Mouse (Mus musculus) stomach, adult 2 months (tissue): ENCODE measurements around the gene Slc26a11. TPM values are rescaled to one million over a fixed set of nuclear protein-coding genes. Genes with fewer than 3 reads are reported as not detected.

Experiments used
- polyA plus RNA-seq: library from polyadenylated mRNA; depleted of rRNA; stranded (reverse); fragments of >200 nt; gene quantifications from 2 replicates; pipeline ENCODE4 v1.2.3, GENCODE M21; 2012; rRNA removed

Slc26a11 gene
- polyA plus RNA-seq = 8.5 and 9.5 TPM in 2 replicates

DNA sequence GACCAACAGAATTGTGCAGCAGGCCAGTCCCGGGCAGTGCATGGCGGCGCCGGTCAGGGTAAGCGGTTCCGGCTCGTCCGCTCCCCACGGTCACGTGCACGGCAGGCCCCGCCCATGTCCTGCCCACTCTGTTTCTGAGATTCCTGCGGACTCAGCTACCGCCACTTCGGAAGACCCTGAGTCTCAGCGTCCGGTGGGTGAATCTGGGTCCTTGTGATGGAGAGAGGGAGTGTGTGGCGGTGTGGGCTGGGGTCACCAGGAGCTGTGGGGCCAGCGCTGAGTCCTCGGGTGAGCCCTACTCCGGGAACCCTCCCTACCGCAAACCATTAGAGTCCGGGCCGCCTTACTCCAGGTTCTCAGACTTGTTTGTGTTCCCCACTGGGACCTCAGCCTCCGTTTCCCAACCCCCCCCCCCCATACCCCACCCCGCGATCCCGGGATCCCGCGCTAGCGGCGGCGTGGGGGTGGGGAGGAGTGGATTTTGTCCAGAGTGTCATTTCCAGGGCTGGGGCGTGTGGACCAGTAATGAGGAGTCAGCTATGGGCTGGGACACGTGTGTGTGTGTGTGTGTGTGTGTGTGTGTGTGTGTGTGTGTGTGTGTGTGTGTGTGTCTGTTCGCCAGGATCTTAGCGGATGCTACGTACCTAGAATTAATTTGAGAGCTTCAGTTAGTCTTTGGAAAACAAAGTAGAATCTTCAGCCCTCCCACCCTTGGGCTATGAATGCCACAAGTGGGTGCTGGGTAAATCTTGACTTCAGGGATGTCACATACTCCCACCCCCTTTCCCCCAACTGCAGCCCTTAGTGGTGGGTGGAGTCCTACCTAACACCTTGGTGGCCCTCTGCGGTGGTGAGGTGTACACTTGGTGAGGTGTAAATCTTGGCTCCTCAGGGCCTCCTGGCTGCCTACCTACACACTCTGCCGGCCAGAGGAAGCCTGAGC, at the start of gene Slc26a11, which contains the start of gene Sgsh:
TSS of gene Slc26a11 (plus strand) at position 115 of the 943 bp plus-strand sequence.
TSS of gene Sgsh (minus strand) at position 94 of the 943 bp plus-strand sequence.

GRCm38 (mm10) chr11:119307658-119307867, 47.8 kb upstream of the Slc26a11 start, which contains the start of gene Card14:
Gene Card14 (plus strand): TSS chr11:119307768.

GRCm38 (mm10) chr11:119392800-119393482, 37.6 kb downstream of the Slc26a11 start, which contains the start of gene Rnf213:
Gene Rnf213 (plus strand): TSS chr11:119393100.

Other genes with a start within 250 kb of the Slc26a11 start
- 3.9 and 4.4 TPM in 2 replicates for gene Tbc1d16, start 127.1 kb upstream of the Slc26a11 start, polyA plus RNA-seq
- 0.10 and 0.18 TPM in 2 replicates for gene Ccdc40, start 127.0 kb upstream of the Slc26a11 start, polyA plus RNA-seq
- 59.8 and 68.5 TPM in 2 replicates for gene Gaa, start 87.7 kb upstream of the Slc26a11 start, polyA plus RNA-seq
- 19.2 and 24.3 TPM in 2 replicates for gene Eif4a3, start 55.5 kb upstream of the Slc26a11 start, polyA plus RNA-seq
- gene Card14, start 47.8 kb upstream of the Slc26a11 start, polyA plus RNA-seq = 1.2 TPM in 2 replicates
- gene Sgsh, start within 50 bp of the Slc26a11 start, polyA plus RNA-seq = 11.9 and 12.6 TPM in 2 replicates
- gene Rnf213, start 37.5 kb downstream of the Slc26a11 start, polyA plus RNA-seq = 2.6 and 4.3 TPM in 2 replicates
- gene Endov, start 135.8 kb downstream of the Slc26a11 start, polyA plus RNA-seq = 8.5 and 8.6 TPM in 2 replicates
- 0.51 and 0.67 TPM in 2 replicates for gene Nptx1, start 192.2 kb downstream of the Slc26a11 start, polyA plus RNA-seq
- gene Rptor, start 247.3 kb downstream of the Slc26a11 start, polyA plus RNA-seq = 10.3 and 10.9 TPM in 2 replicates